Mouse (Mus musculus) myocyte (in vitro differentiated cells): ENCODE data around the gene Tssk3.

Source experiments
- CEBPB ChIP-seq: IDR thresholded peaks from 2 replicates; pipeline ENCODE4 v1.6.1; 2011; ENCODE audit warnings: mild to moderate bottlenecking, moderate library complexity; ENCODE audit not compliant: poor library complexity, insufficient read depth, severe bottlenecking
- E2F4 ChIP-seq: IDR thresholded peaks from one replicate; pipeline ENCODE4 v1.6.1; 2011; ENCODE audit warnings: mild to moderate bottlenecking, control low read depth, moderate library complexity; ENCODE audit not compliant: insufficient read depth
- MAX ChIP-seq: IDR thresholded peaks from one replicate; pipeline ENCODE4 v1.6.1; 2011; ENCODE audit warnings: low read depth, mild to moderate bottlenecking, control low read depth
- MYOD1 ChIP-seq, 3 experiments: IDR thresholded peaks; one replicate each; pipeline ENCODE4 v1.6.1; 2011; ENCODE audit warnings: control low read depth in 2 of 3, low read depth in 2 of 3, mild to moderate bottlenecking in 2 of 3, moderate library complexity in 1 of 3; ENCODE audit not compliant: insufficient read length in 2 of 3, control insufficient read depth in 1 of 3
- MYOG ChIP-seq, 3 experiments: IDR thresholded peaks; one replicate each; pipeline ENCODE4 v1.6.1; 2011; ENCODE audit warnings: control low read depth in 2 of 3, low read depth in 2 of 3, mild to moderate bottlenecking in 2 of 3; ENCODE audit not compliant: insufficient read length in 2 of 3, control insufficient read depth in 1 of 3, insufficient read depth in 1 of 3
- POLR2A ChIP-seq: IDR thresholded peaks from one replicate; pipeline ENCODE4 v1.6.1; 2011; ENCODE audit warnings: low read depth, mild to moderate bottlenecking, control low read depth, moderate library complexity; ENCODE audit not compliant: insufficient read length
- POLR2AphosphoS2 ChIP-seq: IDR thresholded peaks from one replicate; pipeline ENCODE4 v1.6.1; 2011; ENCODE audit warnings: low read depth, control low read depth; ENCODE audit not compliant: insufficient read length
- REST ChIP-seq: IDR thresholded peaks from one replicate; pipeline ENCODE4 v1.6.1; 2011; ENCODE audit warnings: mild to moderate bottlenecking, control low read depth, moderate library complexity; ENCODE audit not compliant: insufficient read depth, insufficient read length
- TCF12 ChIP-seq: IDR thresholded peaks from one replicate; pipeline ENCODE4 v1.6.1; 2011; ENCODE audit warnings: mild to moderate bottlenecking, control low read depth; ENCODE audit not compliant: poor library complexity, insufficient read depth, severe bottlenecking
- TCF3 ChIP-seq: IDR thresholded peaks from one replicate; pipeline ENCODE4 v1.6.1; 2011; ENCODE audit warnings: low read depth, control low read depth; ENCODE audit not compliant: insufficient read length
- USF1 ChIP-seq: IDR thresholded peaks from one replicate; pipeline ENCODE4 v1.6.1; 2011; ENCODE audit warnings: low read depth, mild to moderate bottlenecking, control low read depth, moderate library complexity

DNA sequence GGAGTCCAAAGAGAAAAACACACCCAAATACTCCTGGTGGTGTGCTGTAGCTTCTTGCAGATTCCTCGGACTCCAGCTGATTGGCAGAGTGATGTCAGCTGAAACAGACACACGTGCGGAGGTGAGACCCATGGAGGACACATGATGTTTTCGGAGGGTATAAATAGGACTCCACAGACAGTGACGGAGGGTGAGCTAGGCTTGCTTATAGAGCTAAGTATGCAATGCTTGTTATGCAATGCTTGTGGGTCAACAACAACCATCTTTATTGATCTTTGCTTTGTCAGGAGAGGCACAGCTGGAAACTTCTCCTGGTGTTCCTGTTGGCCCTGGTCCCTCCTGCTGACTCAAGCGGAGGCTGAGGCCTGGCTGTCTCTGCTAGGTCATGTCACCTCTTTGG, 42.1 kb downstream of the Tssk3 start:
- TF ChIP-seq MAX (no peak), CEBPB (no peak), POLR2A (no peak), USF1 (no peak), POLR2AphosphoS2 (no peak), MYOG (IDR thresholded peaks at IDR 0.05; ENCODE audit: control insufficient read depth in 1 of 3, insufficient read depth in 1 of 3, insufficient read length in 2 of 3, low read depth in 2 of 3) (no peak), E2F4 (no peak), MYOD1 (IDR thresholded peaks at IDR 0.05; ENCODE audit: control insufficient read depth in 1 of 3, insufficient read length in 2 of 3, low read depth in 2 of 3) (no peak), TCF12 (no peak), TCF3 (no peak), REST (no peak)
